Mouse (Mus musculus) lung, postnatal 0 days (tissue): ENCODE measurements around the gene Chrdl2.

Experiments used
- CTCF ChIP-seq: IDR thresholded peaks from 2 replicates; pipeline ENCODE4 v1.5.1; 2016; ENCODE audit warnings: antibody characterized with exemption, mild to moderate bottlenecking
- EP300 ChIP-seq: IDR thresholded peaks from 2 replicates; pipeline ENCODE4 v1.6.1; 2016; ENCODE audit warnings: antibody characterized with exemption, mild to moderate bottlenecking, control low read depth

- TF ChIP-seq CTCF: peak; percentile 75
- no peak for TF ChIP-seq EP300
Observed at GRCm38 (mm10) chr7:99981311-99981710, 24.7 kb upstream of the Chrdl2 start.
